Mouse (Mus musculus) liver, postnatal 0 days (tissue): ENCODE data around the gene Vnn1. TPM values are rescaled to one million over a fixed set of nuclear protein-coding genes. Genes with fewer than 3 reads are reported as not detected.

Source experiments
- ATAC-seq: fragments of 200-750 bp; cut with Nextera tagmentation; 2 replicates; pipeline ENCODE4 v1.8.0; 2017; ENCODE audit warnings: mild to moderate bottlenecking, moderate library complexity
- DNase-seq: peaks from one replicate; pipeline ENCODE4 v3.0.0-alpha.2; 2016
- H3K27ac ChIP-seq: fragments of 300-500 bp; sonication (generic); 2 replicates; pipeline ENCODE4 v1.5.1; 2014; ENCODE audit warnings: antibody characterized with exemption, moderate library complexity, mild to moderate bottlenecking, low read depth
- H3K27me3 ChIP-seq: fragments of 300-500 bp; sonication (generic); 2 replicates; pipeline ENCODE4 v1.6.1; 2014; ENCODE audit warnings: low read length, control low read depth, mixed read lengths; ENCODE audit not compliant: insufficient read depth
- H3K36me3 ChIP-seq: fragments of 300-500 bp; sonication (generic); replicated peaks from 2 replicates; pipeline ENCODE4 v1.6.1; 2014; ENCODE audit warnings: mild to moderate bottlenecking, control low read depth, low read length, moderate library complexity, mixed read lengths; ENCODE audit not compliant: insufficient read depth
- H3K4me1 ChIP-seq: fragments of 300-500 bp; sonication (generic); 2 replicates; pipeline ENCODE4 v1.6.1; 2014; ENCODE audit warnings: antibody characterized with exemption, mild to moderate bottlenecking, control low read depth; ENCODE audit not compliant: insufficient read depth
- H3K4me2 ChIP-seq: fragments of 300-500 bp; sonication (generic); 2 replicates; pipeline ENCODE4 v1.6.1; 2014; ENCODE audit warnings: low read depth, mild to moderate bottlenecking, low read length, moderate library complexity, mixed read lengths
- H3K4me3 ChIP-seq: fragments of 300-500 bp; sonication (generic); 2 replicates; pipeline ENCODE4 v1.5.1; 2014; ENCODE audit warnings: low read depth, low read length
- H3K9ac ChIP-seq: fragments of 300-500 bp; sonication (generic); replicated peaks from 2 replicates; pipeline ENCODE4 v1.6.1; 2014; ENCODE audit warnings: mild to moderate bottlenecking, moderate library complexity
- H3K9me3 ChIP-seq: fragments of 300-500 bp; sonication (generic); 2 replicates; pipeline ENCODE4 v1.6.1; 2016; ENCODE audit warnings: mild to moderate bottlenecking, control low read depth, low read length, mixed read lengths
- CTCF ChIP-seq: sonication (generic); IDR thresholded peaks from 2 replicates; pipeline ENCODE4 v1.5.1; 2016; ENCODE audit warnings: antibody characterized with exemption, low read depth
- EP300 ChIP-seq: IDR thresholded peaks from 2 replicates; pipeline ENCODE4 v1.6.1; 2016; ENCODE audit warnings: antibody characterized with exemption, low read depth, mild to moderate bottlenecking
- WGBS: fragments of 180-500 bp; shearing (Covaris S2); extraction: QIAGEN DNeasy Blood & Tissue Kit; methylation state at CpG from one replicate; pipeline ENCODE4 v1.1.7; 2014; ENCODE audit not compliant: insufficient replicate concordance; 5-methylcytosine and 5-hydroxymethylcytosine counted together
- polyA plus RNA-seq: library from polyadenylated mRNA; unstranded; fragments of >200 nt; fragmentation: Nextera tagmentation; extraction: Ambion mirVana; gene quantifications from 2 replicates; pipeline ENCODE4 v1.2.1, GENCODE M21; 2015

Gene Vnn1
- polyA plus RNA-seq, 1 experiment from 2014 or later: 20.5 TPM

- DNase-seq (no peak), ATAC-seq (peak; percentile 85)
- H3K36me3 ChIP-seq: no peaks in the 10 kb centered on the region
- H3K4me2 ChIP-seq: no peak overlapping the region
- TF ChIP-seq CTCF: no peak
- no peak for TF ChIP-seq EP300
- no peak overlapping the region for H3K27ac ChIP-seq
- no peaks in the 10 kb centered on the region for H3K4me1 ChIP-seq
- no peaks in the 10 kb centered on the region for H3K27me3 ChIP-seq
- no peak overlapping the region for H3K4me3 ChIP-seq
- WGBS: 42% methylated on average over 3 of the region's 3 CpGs
- H3K9ac ChIP-seq: no peak overlapping the region
- no peaks in the 10 kb centered on the region for H3K9me3 ChIP-seq
These were observed 28.0 kb downstream of the Vnn1 start for GRCm38 (mm10) chr10:23922468-23922867.

GRCm38 (mm10) chr10:23923941-23924340 is 29.5 kb downstream of the Vnn1 start:
- Histone ChIP-seq H3K27me3 (no peaks in the 10 kb centered on the region), H3K9ac (no peak overlapping the region), H3K36me3 (no peaks in the 10 kb centered on the region), H3K27ac (no peak overlapping the region), H3K4me2 (no peak overlapping the region), H3K4me3 (no peak overlapping the region), H3K9me3 (no peaks in the 10 kb centered on the region), H3K4me1 (no peaks in the 10 kb centered on the region)
- DNase-seq: no peak
- WGBS: 59% methylated on average over 2 of the region's 2 CpGs
- TF ChIP-seq EP300 (no peak), CTCF (no peak)
- ATAC-seq: no peak

GRCm38 (mm10) chr10:23937613-23938012 is 43.1 kb downstream of the Vnn1 start:
- no peak overlapping the region for H3K4me3 ChIP-seq
- no peak for ATAC-seq
- WGBS: 36% methylated on average over 4 of the region's 4 CpGs

GRCm38 (mm10) chr10:23938312-23938711 is 43.8 kb downstream of the Vnn1 start, which contains the start of gene Taar2:
Gene Taar2, plus strand, starts transcription at chr10:23938572.
- Histone ChIP-seq H3K9ac (no peak within 1 kb of the TSS), H3K27me3 (no peaks in the 10 kb centered on the region), H3K27ac (no peak within 1 kb of the TSS), H3K4me2 (no peak within 1 kb of the TSS), H3K4me3 (no peak within 1 kb of the TSS), H3K9me3 (no peaks in the 10 kb centered on the region), H3K36me3 (no peaks in the 10 kb centered on the region), H3K4me1 (no peaks in the 10 kb centered on the region)
- no peak for TF ChIP-seq CTCF
- no peak for TF ChIP-seq EP300
- 59% methylated on average over 6 of the region's 6 CpGs for WGBS
- no peak for ATAC-seq
- DNase-seq: no peak

More at GRCm38 (mm10) chr10:23937613-23938012, 43.1 kb downstream of the Vnn1 start:
- H3K4me2 ChIP-seq: no peak overlapping the region
- H3K27ac ChIP-seq: no peak overlapping the region
- no peak overlapping the region for H3K9ac ChIP-seq
- H3K4me1 ChIP-seq: no peaks in the 10 kb centered on the region
- DNase-seq: no peak
- H3K9me3 ChIP-seq: no peaks in the 10 kb centered on the region
- H3K27me3 ChIP-seq: no peaks in the 10 kb centered on the region
- TF ChIP-seq CTCF (no peak), EP300 (no peak)
- H3K36me3 ChIP-seq: no peaks in the 10 kb centered on the region

GRCm38 (mm10) chr10:23942465-23942864 is 48.0 kb downstream of the Vnn1 start:
- no peak for ATAC-seq
- no peak overlapping the region for H3K9ac ChIP-seq
- H3K9me3 ChIP-seq: no peaks in the 10 kb centered on the region
- H3K36me3 ChIP-seq: no peaks in the 10 kb centered on the region
- no peak overlapping the region for H3K27ac ChIP-seq
- H3K4me3 ChIP-seq: no peak overlapping the region
- no peak overlapping the region for H3K4me2 ChIP-seq
- DNase-seq: no peak
- 76% methylated on average over 5 of the region's 5 CpGs for WGBS
- TF ChIP-seq CTCF (peak; percentile 55), EP300 (no peak)
- no peaks in the 10 kb centered on the region for H3K27me3 ChIP-seq
- no peaks in the 10 kb centered on the region for H3K4me1 ChIP-seq

GRCm38 (mm10) chr10:23948026-23948425 is 53.5 kb downstream of the Vnn1 start:
- ATAC-seq (no peak), DNase-seq (no peak)
- Histone ChIP-seq H3K4me3 (no peak overlapping the region), H3K4me2 (no peak overlapping the region), H3K4me1 (no peaks in the 10 kb centered on the region), H3K36me3 (no peaks in the 10 kb centered on the region), H3K27ac (no peak overlapping the region), H3K27me3 (no peaks in the 10 kb centered on the region), H3K9me3 (no peaks in the 10 kb centered on the region), H3K9ac (no peak overlapping the region)
- TF ChIP-seq CTCF (no peak), EP300 (no peak)
- WGBS: 56% methylated on average over 7 of the region's 7 CpGs

- ATAC-seq (no peak), DNase-seq (no peak)
- H3K27ac ChIP-seq: no peak within 1 kb of the TSS
- no peaks in the 10 kb centered on the region for H3K27me3 ChIP-seq
- H3K4me1 ChIP-seq: no peaks in the 10 kb centered on the region
- no peaks in the 10 kb centered on the region for H3K9me3 ChIP-seq
- H3K4me3 ChIP-seq: no peak within 1 kb of the TSS
- no peak within 1 kb of the TSS for H3K9ac ChIP-seq
- H3K4me2 ChIP-seq: no peak within 1 kb of the TSS
- WGBS: 87% methylated on average over 16 of the region's 16 CpGs
- H3K36me3 ChIP-seq: no peaks in the 10 kb centered on the region
- no peak for TF ChIP-seq EP300
- TF ChIP-seq CTCF: no peak
These were observed 55.1 kb downstream of the Vnn1 start, which contains the start of gene Taar3 for GRCm38 (mm10) chr10:23949508-23950005. Gene Taar3, plus strand, starts transcription at chr10:23949558.
